Mouse (Mus musculus) heart, embryonic 16.5 days (tissue): Measurements from ENCODE around the gene Wiz. TPM values are rescaled to one million over a fixed set of nuclear protein-coding genes. Genes with fewer than 3 reads are reported as not detected.

Experiments
- ATAC-seq: fragments of 200-750 bp; cut with Nextera tagmentation; replicated peaks from 2 replicates; pipeline ENCODE4 v1.8.0; 2017; ENCODE audit warnings: moderate number of reproducible peaks; ENCODE audit not compliant: insufficient read depth, low FRiP score; ENCODE audit errors: extremely low read depth
- H3K27ac ChIP-seq: fragments of 300-500 bp; sonication (generic); 2 replicates; pipeline ENCODE4 v1.5.1; 2014; ENCODE audit warnings: mild to moderate bottlenecking, low read length, control low read depth, moderate library complexity
- H3K27me3 ChIP-seq: fragments of 300-500 bp; sonication (generic); 2 replicates; pipeline ENCODE4 v1.6.1; 2014; ENCODE audit warnings: low read length, mixed read lengths; ENCODE audit not compliant: control insufficient read depth, insufficient read depth
- H3K36me3 ChIP-seq: fragments of 300-500 bp; sonication (generic); 2 replicates; pipeline ENCODE4 v1.6.1; 2014; ENCODE audit not compliant: control insufficient read depth, insufficient read depth
- H3K4me1 ChIP-seq: fragments of 300-500 bp; sonication (generic); 2 replicates; pipeline ENCODE4 v1.6.1; 2014; ENCODE audit warnings: low read length, mixed read lengths; ENCODE audit not compliant: control insufficient read depth, insufficient read depth
- H3K4me2 ChIP-seq: fragments of 300-500 bp; sonication (generic); 2 replicates; pipeline ENCODE4 v1.6.1; 2014; ENCODE audit warnings: low read depth, mild to moderate bottlenecking, control low read depth, low read length
- H3K4me3 ChIP-seq: fragments of 300-500 bp; sonication (generic); 2 replicates; pipeline ENCODE4 v1.5.1; 2014; ENCODE audit warnings: mild to moderate bottlenecking, control low read depth, low read length
- H3K9ac ChIP-seq: fragments of 300-500 bp; sonication (generic); 2 replicates; pipeline ENCODE4 v1.6.1; 2014; ENCODE audit warnings: low read length, control low read depth
- H3K9me3 ChIP-seq: fragments of 300-500 bp; sonication (generic); replicated peaks from 2 replicates; pipeline ENCODE4 v1.6.1; 2016; ENCODE audit warnings: low read length; ENCODE audit not compliant: control insufficient read depth
- WGBS: fragments of 180-500 bp; shearing (Covaris S2); extraction: QIAGEN DNeasy Blood & Tissue Kit; methylation state at CpG from one replicate; pipeline ENCODE4 v1.1.7; 2014; 5-methylcytosine and 5-hydroxymethylcytosine counted together
- polyA plus RNA-seq: library from polyadenylated mRNA; unstranded; fragments of >200 nt; fragmentation: Nextera tagmentation; extraction: Ambion mirVana; gene quantifications from 2 replicates; pipeline ENCODE4 v1.2.1, GENCODE M21; 2015

Gene Wiz
- polyA plus RNA-seq, 1 experiment from 2014 or later, result 10.5 TPM

- Histone ChIP-seq H3K36me3 (0 out of 2 replicates have a peak, but pooled peaks cover 3% of the 10 kb centered on the region), H3K4me1 (peaks cover 12% of the 10 kb centered on the region)
- WGBS, result 87% methylated on average over 11 of the region's 11 CpGs
Observed at GRCm38 (mm10) chr17:32367706-32368105, 21.5 kb downstream of the Wiz start.

GRCm38 (mm10) chr17:32365296-32365695, 23.9 kb downstream of the Wiz start:
- Histone ChIP-seq H3K4me3 (no peak overlapping the region), H3K4me1 (peaks cover 17% of the 10 kb centered on the region), H3K9ac (no peak overlapping the region), H3K27ac (no peak overlapping the region), H3K36me3 (peaks cover 9% of the 10 kb centered on the region), H3K4me2 (no peak overlapping the region), H3K9me3 (no peaks in the 10 kb centered on the region), H3K27me3 (no peaks in the 10 kb centered on the region)
- ATAC-seq, result no peak
- 71% methylated on average over 1 of the region's 1 CpGs for WGBS

More at GRCm38 (mm10) chr17:32367706-32368105, 21.5 kb downstream of the Wiz start:
- Histone ChIP-seq H3K27ac (no peak overlapping the region), H3K4me2 (no peak overlapping the region), H3K4me3 (no peak overlapping the region), H3K9me3 (no peaks in the 10 kb centered on the region), H3K9ac (no peak overlapping the region), H3K27me3 (no peaks in the 10 kb centered on the region)
- no peak for ATAC-seq

- ATAC-seq, result no peak
- H3K36me3 ChIP-seq, result peaks cover 13% of the 10 kb centered on the region
- H3K27ac ChIP-seq, result peak overlapping the region; percentile 85
- no peaks in the 10 kb centered on the region for H3K27me3 ChIP-seq
- H3K4me2 ChIP-seq, result peak overlapping the region; percentile 65
- no peaks in the 10 kb centered on the region for H3K9me3 ChIP-seq
- peak overlapping the region; percentile 97 for H3K4me3 ChIP-seq
- H3K9ac ChIP-seq, result peak overlapping the region; percentile 55
- H3K4me1 ChIP-seq, result peaks cover 17% of the 10 kb centered on the region
- 48% methylated on average over 5 of the region's 5 CpGs for WGBS
Observed at GRCm38 (mm10) chr17:32364850-32365249, 24.4 kb downstream of the Wiz start.

GRCm38 (mm10) chr17:32364331-32364730, 24.9 kb downstream of the Wiz start:
- H3K4me2 ChIP-seq, result peak overlapping the region; percentile 65
- WGBS, result 0% methylated on average over 33 of the region's 47 CpGs
- H3K27me3 ChIP-seq, result no peaks in the 10 kb centered on the region
- peaks cover 18% of the 10 kb centered on the region for H3K36me3 ChIP-seq
- peak overlapping the region; percentile 97 for H3K4me3 ChIP-seq
- H3K9me3 ChIP-seq, result no peaks in the 10 kb centered on the region
- H3K27ac ChIP-seq, result peak overlapping the region; percentile 85
- H3K4me1 ChIP-seq, result peaks cover 17% of the 10 kb centered on the region
- peak; percentile 91 for ATAC-seq
- H3K9ac ChIP-seq, result peak overlapping the region; percentile 96

- ATAC-seq, result peak; percentile 33
Observed at GRCm38 (mm10) chr17:32363821-32364301, 25.4 kb downstream of the Wiz start.

GRCm38 (mm10) chr17:32362686-32363085, 26.6 kb downstream of the Wiz start:
- 73% methylated on average over 4 of the region's 4 CpGs for WGBS
- no peak for ATAC-seq
- H3K36me3 ChIP-seq, result peaks cover 34% of the 10 kb centered on the region
- no peaks in the 10 kb centered on the region for H3K27me3 ChIP-seq
- no peaks in the 10 kb centered on the region for H3K9me3 ChIP-seq
- H3K27ac ChIP-seq, result no peak overlapping the region
- H3K4me3 ChIP-seq, result peak overlapping the region; percentile 97; the same call in 1 of the 2 replicates
- H3K4me1 ChIP-seq, result peaks cover 14% of the 10 kb centered on the region
- no peak overlapping the region for H3K9ac ChIP-seq
- H3K4me2 ChIP-seq, result peak overlapping the region; percentile 91

More at GRCm38 (mm10) chr17:32363821-32364301, 25.4 kb downstream of the Wiz start:
- H3K4me1 ChIP-seq, result peaks cover 14% of the 10 kb centered on the region
- no peaks in the 10 kb centered on the region for H3K27me3 ChIP-seq
- H3K4me3 ChIP-seq, result peak overlapping the region; percentile 97
- H3K9ac ChIP-seq, result peak overlapping the region; percentile 96
- peak overlapping the region; percentile 77 for H3K27ac ChIP-seq
- H3K9me3 ChIP-seq, result no peaks in the 10 kb centered on the region
- peak overlapping the region; percentile 91 for H3K4me2 ChIP-seq
- WGBS, result 1% methylated on average over 34 of the region's 50 CpGs
- peaks cover 23% of the 10 kb centered on the region for H3K36me3 ChIP-seq

GRCm38 (mm10) chr17:32359928-32360327, 29.3 kb downstream of the Wiz start:
- H3K4me3 ChIP-seq, result no peak overlapping the region
- no peak overlapping the region for H3K4me2 ChIP-seq
- no peak overlapping the region for H3K9ac ChIP-seq
- WGBS, result 89% methylated on average over 18 of the region's 18 CpGs
- H3K27me3 ChIP-seq, result no peaks in the 10 kb centered on the region
- no peak overlapping the region for H3K27ac ChIP-seq
- H3K9me3 ChIP-seq, result no peaks in the 10 kb centered on the region
- ATAC-seq, result no peak
- peaks cover 14% of the 10 kb centered on the region for H3K4me1 ChIP-seq
- peaks cover 55% of the 10 kb centered on the region for H3K36me3 ChIP-seq

- Histone ChIP-seq H3K9me3 (no peaks in the 10 kb centered on the region), H3K4me1 (peaks cover 18% of the 10 kb centered on the region), H3K9ac (no peak overlapping the region), H3K4me3 (no peak overlapping the region), H3K27me3 (no peaks in the 10 kb centered on the region), H3K36me3 (peaks cover 58% of the 10 kb centered on the region), H3K4me2 (no peak overlapping the region), H3K27ac (no peak overlapping the region)
- no peak for ATAC-seq
- 84% methylated on average over 6 of the region's 6 CpGs for WGBS
Observed at GRCm38 (mm10) chr17:32358943-32359340, 30.3 kb downstream of the Wiz start.

GRCm38 (mm10) chr17:32358192-32358942, 30.9 kb downstream of the Wiz start:
- WGBS, result 90% methylated on average over 7 of the region's 7 CpGs
- Histone ChIP-seq H3K4me2 (no peak overlapping the region), H3K36me3 (peaks cover 58% of the 10 kb centered on the region), H3K27ac (no peak overlapping the region), H3K4me3 (no peak overlapping the region), H3K27me3 (no peaks in the 10 kb centered on the region), H3K9me3 (no peaks in the 10 kb centered on the region), H3K9ac (no peak overlapping the region), H3K4me1 (peaks cover 16% of the 10 kb centered on the region)
- ATAC-seq, result no peak
